Mouse (Mus musculus): ENCODE measurements around the gene Odf3b. TPM values are rescaled to one million over a fixed set of nuclear protein-coding genes. Genes with fewer than 3 reads are reported as not detected.

The Odf3b gene
- polyA plus RNA-seq, 1 experiment = not detected

- TF ChIP-seq POLR2A (IDR thresholded peaks at IDR 0.05; ENCODE audit: low read depth, low read length) = no peak
- no peak for TF ChIP-seq CTCF (IDR thresholded peaks at IDR 0.05; ENCODE audit: borderline replicate concordance, insufficient read depth, low read length)
- no peaks in the 10 kb centered on the region for H3K4me1 ChIP-seq (ENCODE audit: control insufficient read depth, insufficient read depth, low read length)
- no peak overlapping the region for H3K4me3 ChIP-seq (ENCODE audit: insufficient read depth, low read length)
- no peak overlapping the region for H3K27ac ChIP-seq (ENCODE audit: insufficient read depth, low read length)
Observed at GRCm38 (mm10) chr15:89351302-89351701, 27.8 kb downstream of the Odf3b start.

- H3K4me3 ChIP-seq (ENCODE audit: insufficient read depth, low read length) = no peak overlapping the region
- H3K27ac ChIP-seq (ENCODE audit: insufficient read depth, low read length) = no peak overlapping the region
- no peak for TF ChIP-seq CTCF (IDR thresholded peaks at IDR 0.05; ENCODE audit: borderline replicate concordance, insufficient read depth, low read length)
- TF ChIP-seq POLR2A (IDR thresholded peaks at IDR 0.05; ENCODE audit: low read depth, low read length) = no peak
- no peaks in the 10 kb centered on the region for H3K4me1 ChIP-seq (ENCODE audit: control insufficient read depth, insufficient read depth, low read length)
Observed at GRCm38 (mm10) chr15:89350447-89350846, 28.6 kb downstream of the Odf3b start.

- TF ChIP-seq CTCF (IDR thresholded peaks at IDR 0.05; ENCODE audit: borderline replicate concordance, insufficient read depth, low read length) (no peak), POLR2A (IDR thresholded peaks at IDR 0.05; ENCODE audit: low read depth, low read length) (no peak)
- Histone ChIP-seq H3K4me3 (ENCODE audit: insufficient read depth, low read length) (no peak overlapping the region), H3K27ac (ENCODE audit: insufficient read depth, low read length) (no peak overlapping the region), H3K4me1 (ENCODE audit: control insufficient read depth, insufficient read depth, low read length) (no peaks in the 10 kb centered on the region)
Observed at GRCm38 (mm10) chr15:89343325-89343724, 35.8 kb downstream of the Odf3b start.

GRCm38 (mm10) chr15:89341678-89342077 lies 37.4 kb downstream of the Odf3b start:
- TF ChIP-seq POLR2A (IDR thresholded peaks at IDR 0.05; ENCODE audit: low read depth, low read length) = no peak
- TF ChIP-seq CTCF (IDR thresholded peaks at IDR 0.05; ENCODE audit: borderline replicate concordance, insufficient read depth, low read length) = no peak
- H3K4me3 ChIP-seq (ENCODE audit: insufficient read depth, low read length) = no peak overlapping the region

GRCm38 (mm10) chr15:89340136-89340535 lies 38.9 kb downstream of the Odf3b start:
- no peak overlapping the region for H3K4me3 ChIP-seq (ENCODE audit: insufficient read depth, low read length)
- no peaks in the 10 kb centered on the region for H3K4me1 ChIP-seq (ENCODE audit: control insufficient read depth, insufficient read depth, low read length)
- H3K27ac ChIP-seq (ENCODE audit: insufficient read depth, low read length) = no peak overlapping the region
- TF ChIP-seq CTCF (IDR thresholded peaks at IDR 0.05; ENCODE audit: borderline replicate concordance, insufficient read depth, low read length) (no peak), POLR2A (IDR thresholded peaks at IDR 0.05; ENCODE audit: low read depth, low read length) (no peak)

More at GRCm38 (mm10) chr15:89341678-89342077, 37.4 kb downstream of the Odf3b start:
- no peak overlapping the region for H3K27ac ChIP-seq (ENCODE audit: insufficient read depth, low read length)
- H3K4me1 ChIP-seq (ENCODE audit: control insufficient read depth, insufficient read depth, low read length) = no peaks in the 10 kb centered on the region

GRCm38 (mm10) chr15:89339696-89340095 lies 39.4 kb downstream of the Odf3b start:
- Histone ChIP-seq H3K27ac (ENCODE audit: insufficient read depth, low read length) (no peak overlapping the region), H3K4me3 (ENCODE audit: insufficient read depth, low read length) (no peak overlapping the region), H3K4me1 (ENCODE audit: control insufficient read depth, insufficient read depth, low read length) (no peaks in the 10 kb centered on the region)
- TF ChIP-seq POLR2A (IDR thresholded peaks at IDR 0.05; ENCODE audit: low read depth, low read length) = no peak
- no peak for TF ChIP-seq CTCF (IDR thresholded peaks at IDR 0.05; ENCODE audit: borderline replicate concordance, insufficient read depth, low read length)

GRCm38 (mm10) chr15:89336422-89336821 lies 42.7 kb downstream of the Odf3b start:
- TF ChIP-seq POLR2A (IDR thresholded peaks at IDR 0.05; ENCODE audit: low read depth, low read length) (no peak), CTCF (IDR thresholded peaks at IDR 0.05; ENCODE audit: borderline replicate concordance, insufficient read depth, low read length) (no peak)
- no peak overlapping the region for H3K4me3 ChIP-seq (ENCODE audit: insufficient read depth, low read length)
- H3K27ac ChIP-seq (ENCODE audit: insufficient read depth, low read length) = no peak overlapping the region
- H3K4me1 ChIP-seq (ENCODE audit: control insufficient read depth, insufficient read depth, low read length) = no peaks in the 10 kb centered on the region

GRCm38 (mm10) chr15:89334774-89335537 lies 44.1 kb downstream of the Odf3b start:
- H3K4me3 ChIP-seq (ENCODE audit: insufficient read depth, low read length) = no peak overlapping the region
- H3K27ac ChIP-seq (ENCODE audit: insufficient read depth, low read length) = no peak overlapping the region
- H3K4me1 ChIP-seq (ENCODE audit: control insufficient read depth, insufficient read depth, low read length) = no peaks in the 10 kb centered on the region
- no peak for TF ChIP-seq POLR2A (IDR thresholded peaks at IDR 0.05; ENCODE audit: low read depth, low read length)
- no peak for TF ChIP-seq CTCF (IDR thresholded peaks at IDR 0.05; ENCODE audit: borderline replicate concordance, insufficient read depth, low read length)

- TF ChIP-seq POLR2A (IDR thresholded peaks at IDR 0.05; ENCODE audit: low read depth, low read length) = no peak
- no peak for TF ChIP-seq CTCF (IDR thresholded peaks at IDR 0.05; ENCODE audit: borderline replicate concordance, insufficient read depth, low read length)
Observed at GRCm38 (mm10) chr15:89334271-89334670, 44.8 kb downstream of the Odf3b start, which contains the start of gene Miox. Gene Miox, plus strand, starts transcription at chr15:89334398.

More at GRCm38 (mm10) chr15:89334271-89334670, 44.8 kb downstream of the Odf3b start, which contains the start of gene Miox:
- Histone ChIP-seq H3K4me1 (ENCODE audit: control insufficient read depth, insufficient read depth, low read length) (no peaks in the 10 kb centered on the region), H3K27ac (ENCODE audit: insufficient read depth, low read length) (no peak within 1 kb of the TSS), H3K4me3 (ENCODE audit: insufficient read depth, low read length) (no peak within 1 kb of the TSS)

Other genes with a start within 250 kb of the Odf3b start
- 10.1 and 16.4 TPM in 2 replicates for gene Mapk12, start 238.6 kb downstream of the Odf3b start, polyA plus RNA-seq (2011; ENCODE audit: insufficient read length, low read depth, missing spikeins)
- gene Mapk11, start 229.7 kb downstream of the Odf3b start, polyA plus RNA-seq (2011; ENCODE audit: insufficient read length, low read depth, missing spikeins) = 7.3 and 10.8 TPM in 2 replicates
- 194 and 237 TPM in 2 replicates for gene Plxnb2, start 198.5 kb downstream of the Odf3b start, polyA plus RNA-seq (2011; ENCODE audit: insufficient read length, low read depth, missing spikeins)
- 3.1 and 4.2 TPM in 2 replicates for gene Dennd6b, start 182.8 kb downstream of the Odf3b start, polyA plus RNA-seq (2011; ENCODE audit: insufficient read length, low read depth, missing spikeins)
- 32.4 and 43.1 TPM in 2 replicates for gene Ppp6r2, start 167.7 kb downstream of the Odf3b start, polyA plus RNA-seq (2011; ENCODE audit: insufficient read length, low read depth, missing spikeins)
- gene Sbf1, start 64.0 kb downstream of the Odf3b start, polyA plus RNA-seq (2011; ENCODE audit: insufficient read length, low read depth, missing spikeins) = 75.9 and 95.7 TPM in 2 replicates
- gene Adm2, start 56.6 kb downstream of the Odf3b start, polyA plus RNA-seq (2011; ENCODE audit: insufficient read length, low read depth, missing spikeins) = 7.7 and 8.4 TPM in 2 replicates
- not detected in 2 replicates for gene Miox, start 44.9 kb downstream of the Odf3b start, polyA plus RNA-seq (2011; ENCODE audit: insufficient read length, low read depth, missing spikeins)
- 82.5 and 83.0 TPM in 2 replicates for gene Lmf2, start 23.6 kb downstream of the Odf3b start, polyA plus RNA-seq (2011; ENCODE audit: insufficient read length, low read depth, missing spikeins)
- 58.9 and 94.2 TPM in 2 replicates for gene Ncaph2, start 23.6 kb downstream of the Odf3b start, polyA plus RNA-seq (2011; ENCODE audit: insufficient read length, low read depth, missing spikeins)
- 13.8 and 14.1 TPM in 2 replicates for gene Sco2, start 5.4 kb downstream of the Odf3b start, polyA plus RNA-seq (2011; ENCODE audit: insufficient read length, low read depth, missing spikeins)
- gene Tymp, start 2.2 kb downstream of the Odf3b start, polyA plus RNA-seq (2011; ENCODE audit: insufficient read length, low read depth, missing spikeins) = not detected in 2 replicates
- not detected in 2 replicates for gene Klhdc7b, start 5.6 kb upstream of the Odf3b start, polyA plus RNA-seq (2011; ENCODE audit: insufficient read length, low read depth, missing spikeins)
- not detected in 2 replicates for gene Syce3, start 31.2 kb upstream of the Odf3b start, polyA plus RNA-seq (2011; ENCODE audit: insufficient read length, low read depth, missing spikeins)
- gene Cpt1b, start 46.6 kb upstream of the Odf3b start, polyA plus RNA-seq (2011; ENCODE audit: insufficient read length, low read depth, missing spikeins) = 2.2 TPM in 1 of 2 replicates, not detected in the other
- gene C730034F03Rik, start 50.3 kb upstream of the Odf3b start, polyA plus RNA-seq (2011; ENCODE audit: insufficient read length, low read depth, missing spikeins) = 1.3 and 1.4 TPM in 2 replicates
- 1.6 TPM in 1 of 2 replicates, not detected in the other for gene Gm44502, start 50.4 kb upstream of the Odf3b start, polyA plus RNA-seq (2011; ENCODE audit: insufficient read length, low read depth, missing spikeins)
- 29.4 and 33.1 TPM in 2 replicates for gene Chkb, start 50.6 kb upstream of the Odf3b start, polyA plus RNA-seq (2011; ENCODE audit: insufficient read length, low read depth, missing spikeins)
- gene Mapk8ip2, start 74.6 kb upstream of the Odf3b start, polyA plus RNA-seq (2011; ENCODE audit: insufficient read length, low read depth, missing spikeins) = 0.49 TPM in 1 of 2 replicates, not detected in the other
- gene Arsa, start 98.1 kb upstream of the Odf3b start, polyA plus RNA-seq (2011; ENCODE audit: insufficient read length, low read depth, missing spikeins) = 41.6 and 42.5 TPM in 2 replicates
- gene Shank3, start 120.3 kb upstream of the Odf3b start, polyA plus RNA-seq (2011; ENCODE audit: insufficient read length, low read depth, missing spikeins) = 2.3 and 2.7 TPM in 2 replicates
- gene Acr, start 189.0 kb upstream of the Odf3b start, polyA plus RNA-seq (2011; ENCODE audit: insufficient read length, low read depth, missing spikeins) = not detected in 2 replicates
- 15.2 and 26.9 TPM in 2 replicates for gene Rabl2, start 212.6 kb upstream of the Odf3b start, polyA plus RNA-seq (2011; ENCODE audit: insufficient read length, low read depth, missing spikeins)

Measured in embryonic fibroblast, embryonic 13.5 days (primary cell).